Mouse (Mus musculus) ES-E14 (cell line): ENCODE measurements around the gene Eif2ak4. TPM values are rescaled to one million over a fixed set of nuclear protein-coding genes. Genes with fewer than 3 reads are reported as not detected.

Source experiments
- DNase-seq: peaks from one replicate; pipeline ENCODE4 v3.0.0-alpha.2; 2013; ENCODE audit warnings: low read depth, low spot score
- H3K27ac ChIP-seq: 2 replicates; pipeline ENCODE4 v1.5.1; 2012; ENCODE audit warnings: low read depth, mild to moderate bottlenecking, low read length, moderate library complexity, mixed read lengths; ENCODE audit not compliant: poor library complexity, insufficient read depth, severe bottlenecking
- H3K36me3 ChIP-seq: 2 replicates; pipeline ENCODE4 v1.6.1; 2012; ENCODE audit warnings: mild to moderate bottlenecking, low read length, moderate library complexity, mixed read lengths; ENCODE audit not compliant: control insufficient read depth, poor library complexity, insufficient read depth, severe bottlenecking
- H3K4me1 ChIP-seq, 2 experiments: fragments of 150-350 bp in 1 of 2; sonication (generic) in 1 of 2; 2 replicates each; pipeline ENCODE4 v1.6.1; 2012; ENCODE audit warnings: low read length in 2 of 2, mild to moderate bottlenecking in 1 of 2, mixed read lengths in 1 of 2; ENCODE audit not compliant: control insufficient read depth in 2 of 2, insufficient read depth in 2 of 2, poor library complexity in 1 of 2
- H3K4me3 ChIP-seq, 2 experiments: fragments of 150-350 bp in 1 of 2; sonication (generic) in 1 of 2; 2 replicates each; pipeline ENCODE4 v1.5.1; 2012; ENCODE audit warnings: low read length in 2 of 2, low read depth in 1 of 2, mild to moderate bottlenecking in 1 of 2, mixed read lengths in 1 of 2; ENCODE audit not compliant: insufficient read depth in 1 of 2, poor library complexity in 1 of 2, severe bottlenecking in 1 of 2
- H3K9ac ChIP-seq: 2 replicates; pipeline ENCODE4 v1.6.1; 2012; ENCODE audit warnings: low read depth, mild to moderate bottlenecking, low read length, mixed read lengths; ENCODE audit not compliant: poor library complexity, insufficient read depth, severe bottlenecking
- H3K9me3 ChIP-seq: fragments of 150-350 bp; sonication (generic); 2 replicates; pipeline ENCODE4 v1.6.1; 2012; ENCODE audit warnings: low read depth, mild to moderate bottlenecking, low read length; ENCODE audit not compliant: control insufficient read depth, insufficient read depth
- CHD2 ChIP-seq: IDR thresholded peaks from 2 replicates; pipeline ENCODE4 v1.6.1; 2014; ENCODE audit warnings: mild to moderate bottlenecking, low read depth, low read length, inconsistent platforms
- HCFC1 ChIP-seq: IDR thresholded peaks from 2 replicates; pipeline ENCODE4 v1.6.1; 2012; ENCODE audit warnings: low read length, inconsistent platforms, borderline replicate concordance; ENCODE audit not compliant: insufficient read depth
- MAFK ChIP-seq: IDR thresholded peaks from 2 replicates; pipeline ENCODE4 v1.6.1; 2014; ENCODE audit warnings: mild to moderate bottlenecking, low read depth, low read length, inconsistent platforms; ENCODE audit not compliant: insufficient read depth
- ZC3H11A ChIP-seq: IDR thresholded peaks from 2 replicates; pipeline ENCODE4 v1.6.1; 2012; ENCODE audit warnings: low read depth, mild to moderate bottlenecking, inconsistent platforms, low read length, borderline replicate concordance
- ZNF384 ChIP-seq: IDR thresholded peaks from 2 replicates; pipeline ENCODE4 v1.6.1; 2012; ENCODE audit warnings: low read depth, low read length, inconsistent platforms
- in situ Hi-C, 2 experiments: fragments of 600-800 bp; cut with MboI; formaldehyde crosslinking; loops; one replicate each; pipeline ENCODE4 v1.15.1; 2025; ENCODE audit warnings: low sequenced_read_pairs in 2 of 2, inconsistent platforms in 1 of 2; ENCODE audit not compliant: unreplicated experiment in 2 of 2
- total RNA-seq: library from RNA; depleted of rRNA; stranded (reverse); fragments of 300-350 nt; gene quantifications from 2 replicates; pipeline ENCODE4 v1.2.3, GENCODE M21; 2012

Eif2ak4 gene
- total RNA-seq, 1 experiment: 8.1 TPM

DNA sequence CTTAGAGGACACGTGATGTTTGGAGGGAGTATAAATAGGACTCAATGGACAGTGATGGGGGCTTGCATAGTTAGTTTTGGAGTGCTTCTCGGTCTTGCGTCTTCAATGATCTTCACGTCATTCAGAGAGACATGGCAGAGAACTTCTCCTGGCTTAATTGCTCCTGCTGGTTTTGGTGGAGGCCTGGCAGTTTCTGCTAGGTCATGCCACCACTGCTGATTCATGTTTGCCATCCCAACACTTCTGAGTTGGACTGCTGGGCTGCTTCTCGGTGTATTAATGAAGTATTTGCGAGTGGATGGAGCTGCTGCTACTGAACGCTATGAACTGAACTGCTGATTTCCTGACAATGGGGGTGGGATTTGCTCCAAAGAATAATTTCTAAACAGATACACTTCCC is 92.5 kb downstream of the Eif2ak4 start:
- Histone ChIP-seq H3K4me1 (peaks cover 11% of the 10 kb centered on the region in 2 experiments), H3K9ac (no peak overlapping the region), H3K36me3 (peaks cover 7% of the 10 kb centered on the region), H3K4me3 (no peak overlapping the region), H3K27ac (no peak overlapping the region), H3K9me3 (no peaks in the 10 kb centered on the region)
- no peak for DNase-seq
- TF ChIP-seq CHD2 (no peak), ZC3H11A (no peak), MAFK (no peak), HCFC1 (no peak), ZNF384 (no peak)
- in situ Hi-C loops: loop anchor here in 1 of 2 experiments (10.0 to 25.0 kb wide), 2 partner anchors 134 to 406 kb away; no protein-coding TSS in a partner anchor

DNA sequence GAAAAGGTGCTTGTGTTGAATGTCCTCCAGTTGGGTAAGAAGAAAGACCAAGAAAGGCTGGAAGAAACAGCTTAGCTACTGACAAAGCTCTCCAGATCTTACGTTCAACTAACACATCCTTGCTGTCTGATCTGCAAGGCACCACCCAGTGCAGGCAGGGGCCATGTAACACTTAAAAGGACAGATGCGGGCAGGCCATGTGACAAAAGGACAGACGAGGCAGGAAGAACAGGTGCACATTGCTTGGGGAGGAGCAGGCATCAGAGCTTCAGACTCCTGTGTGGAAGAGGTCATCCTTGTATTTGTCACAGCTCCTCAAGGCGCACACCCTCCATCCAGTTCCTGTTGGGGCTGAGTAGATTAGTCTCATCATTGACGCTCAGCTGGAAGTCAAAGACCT is 94.6 kb downstream of the Eif2ak4 start:
- in situ Hi-C loops: loop anchor here in 1 of 2 experiments (10.0 to 25.0 kb wide), 2 partner anchors 132 to 404 kb away; no protein-coding TSS in a partner anchor
- H3K9ac ChIP-seq: no peak overlapping the region
- H3K4me3 ChIP-seq: no peak overlapping the region
- H3K36me3 ChIP-seq: no peaks in the 10 kb centered on the region
- peaks cover 14 to 15% of the 10 kb centered on the region in 2 experiments for H3K4me1 ChIP-seq
- no peak for DNase-seq
- no peak overlapping the region for H3K27ac ChIP-seq
- no peaks in the 10 kb centered on the region for H3K9me3 ChIP-seq
- TF ChIP-seq HCFC1 (no peak), ZNF384 (no peak), MAFK (no peak), ZC3H11A (no peak), CHD2 (no peak)

DNA sequence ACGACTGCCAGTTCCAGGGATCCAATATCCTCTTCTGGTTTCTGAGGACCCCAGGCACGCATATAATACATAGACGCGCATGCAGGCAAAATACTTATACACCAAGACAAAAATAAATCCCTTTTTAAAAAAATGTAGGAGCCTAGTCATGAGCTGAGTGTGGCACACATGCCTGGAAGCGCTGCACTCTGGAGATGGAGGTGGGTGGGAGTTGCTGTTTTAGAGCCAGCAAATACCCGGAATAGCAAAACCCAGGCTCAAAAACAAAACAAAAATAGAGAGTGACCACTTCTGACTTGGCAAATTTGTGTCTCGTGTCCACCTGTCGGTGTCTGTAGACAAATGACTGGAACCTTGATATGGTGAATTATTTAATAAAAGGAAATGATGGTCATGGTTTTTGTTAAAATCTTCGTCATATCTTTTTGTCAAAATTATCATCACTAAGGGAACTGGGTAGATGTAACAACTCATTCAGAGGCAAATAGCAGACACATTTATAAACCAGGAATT is 96.0 kb downstream of the Eif2ak4 start:
- in situ Hi-C loops: loop anchor here in 1 of 2 experiments (10.0 to 25.0 kb wide), 2 partner anchors 130 to 403 kb away; no protein-coding TSS in a partner anchor
- H3K9me3 ChIP-seq: no peaks in the 10 kb centered on the region

DNA sequence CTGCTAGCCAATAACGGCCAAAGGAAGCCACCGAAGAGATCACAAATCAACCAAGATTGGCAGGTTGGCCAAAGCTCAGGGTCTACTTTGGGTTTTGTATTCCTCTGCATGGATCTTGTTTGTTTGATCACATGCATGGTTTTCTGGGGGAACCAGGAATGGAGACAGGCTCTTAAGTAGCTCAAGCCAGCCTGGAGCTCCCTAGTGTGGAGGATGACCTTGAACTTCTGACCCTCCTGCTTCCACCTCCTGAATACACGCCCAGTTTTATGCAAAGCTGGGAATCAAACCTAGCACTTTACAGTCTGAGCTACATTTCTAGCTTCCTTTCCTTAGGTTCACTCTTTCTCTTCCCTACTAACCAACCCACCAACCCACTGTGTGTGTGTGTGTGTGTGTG is 97.0 kb downstream of the Eif2ak4 start:
- no peak overlapping the region for H3K9ac ChIP-seq
- H3K36me3 ChIP-seq: no peaks in the 10 kb centered on the region
- TF ChIP-seq MAFK: no peak
- TF ChIP-seq CHD2: no peak
- TF ChIP-seq ZC3H11A: no peak
- no peaks in the 10 kb centered on the region for H3K9me3 ChIP-seq
- DNase-seq: peak; percentile 68
- H3K27ac ChIP-seq: peak overlapping the region; percentile 7; the same call in 1 of the 2 replicates
- no peak overlapping the region for H3K4me3 ChIP-seq
- in situ Hi-C loops: loop anchor here (5.0 to 25.0 kb wide), 3 partner anchors 122 to 402 kb away; no protein-coding TSS in a partner anchor
- H3K4me1 ChIP-seq: peaks cover 10 to 15% of the 10 kb centered on the region in 2 experiments

More for the DNA sequence above, 96.0 kb downstream of the Eif2ak4 start:
- no peak overlapping the region for H3K4me3 ChIP-seq
- no peaks in the 10 kb centered on the region for H3K36me3 ChIP-seq
- no peak overlapping the region for H3K27ac ChIP-seq
- peaks cover 13 to 15% of the 10 kb centered on the region in 2 experiments for H3K4me1 ChIP-seq
- no peak overlapping the region for H3K9ac ChIP-seq
- no peak for DNase-seq
- TF ChIP-seq ZNF384: no peak
- no peak for TF ChIP-seq HCFC1
- TF ChIP-seq CHD2: no peak
- TF ChIP-seq MAFK: no peak
- TF ChIP-seq ZC3H11A: no peak
